Mouse (Mus musculus) CD4-positive naive resting alpha-beta T cell, adult 57 days (primary cell): ENCODE measurements around the gene Pik3r1. TPM values are rescaled to one million over a fixed set of nuclear protein-coding genes. Genes with fewer than 3 reads are reported as not detected.

Source experiments
- total RNA-seq: library from RNA; stranded (reverse); gene quantifications from one replicate; pipeline ENCODE4 v1.2.4, GENCODE M21; 2023

The Pik3r1 gene
- 169 TPM for total RNA-seq

DNA sequence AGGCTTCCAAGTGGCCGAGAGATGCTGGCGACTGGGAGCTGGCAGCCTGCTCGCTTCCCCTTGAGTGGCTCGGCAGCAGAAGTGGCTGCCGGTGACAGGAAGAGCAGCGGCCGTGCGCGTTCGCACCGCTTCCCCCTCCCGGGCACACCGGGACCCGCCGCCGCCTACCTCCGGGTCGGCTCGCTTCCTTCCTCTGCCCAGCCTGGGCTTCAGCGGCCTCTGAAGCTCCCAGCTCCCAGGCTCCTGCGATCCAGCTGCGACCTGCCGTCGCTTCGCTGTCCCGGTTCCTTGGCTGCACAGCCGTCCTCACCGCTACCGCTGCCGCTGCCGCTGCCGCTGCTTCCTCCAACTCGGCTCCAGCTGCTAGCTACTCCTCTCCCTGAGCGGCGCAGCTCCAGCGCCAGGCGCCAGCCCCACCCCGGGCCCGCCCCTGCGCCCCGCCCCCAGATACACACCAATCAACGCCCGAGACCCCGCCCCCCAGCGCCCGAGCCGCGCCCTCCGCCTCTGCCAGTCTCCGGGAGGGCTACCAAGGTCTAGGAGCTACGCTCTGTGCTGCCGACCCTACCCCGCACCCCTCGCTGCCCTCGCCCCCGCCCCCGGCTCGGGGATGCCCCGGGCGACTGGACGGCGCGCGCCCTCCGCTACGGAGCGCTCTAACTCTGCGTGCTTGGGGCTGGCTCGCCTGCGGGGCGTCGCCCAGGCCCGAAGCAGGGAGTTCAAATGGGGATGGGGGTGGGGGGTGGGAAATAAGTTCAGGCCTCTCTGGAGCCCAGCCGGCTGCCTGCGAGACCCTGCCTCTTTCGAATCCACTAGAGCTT is at the start of gene Pik3r1:
Gene Pik3r1 (minus strand): TSS at position 409 of the 821 bp plus-strand sequence.

